Mouse (Mus musculus) C2C12 (cell line): ENCODE results near the gene Stmn1.

Source experiments
- CEBPB ChIP-seq: IDR thresholded peaks from one replicate; pipeline ENCODE4 v1.6.1; 2011; ENCODE audit warnings: low read depth, mild to moderate bottlenecking, control low read depth, moderate library complexity
- CTCF ChIP-seq: IDR thresholded peaks from one replicate; pipeline ENCODE4 v1.5.1; 2011; ENCODE audit not compliant: control insufficient read depth, insufficient read depth, insufficient read length
- FOSL1 ChIP-seq: IDR thresholded peaks from one replicate; pipeline ENCODE4 v1.8.0; 2011; ENCODE audit warnings: mild to moderate bottlenecking, low read length; ENCODE audit not compliant: poor library complexity, insufficient read depth, severe bottlenecking
- MAX ChIP-seq: IDR thresholded peaks from one replicate; pipeline ENCODE4 v1.6.1; 2011; ENCODE audit warnings: mild to moderate bottlenecking, control low read depth
- MYOD1 ChIP-seq: IDR thresholded peaks from one replicate; pipeline ENCODE4 v1.6.1; 2011; ENCODE audit warnings: low read depth; ENCODE audit not compliant: control insufficient read depth, insufficient read length
- MYOG ChIP-seq: IDR thresholded peaks from one replicate; pipeline ENCODE4 v1.6.1; 2011; ENCODE audit not compliant: control insufficient read depth, insufficient read length; ENCODE audit errors: extremely low read depth
- USF1 ChIP-seq: IDR thresholded peaks from one replicate; pipeline ENCODE4 v1.6.1; 2011; ENCODE audit warnings: low read depth, mild to moderate bottlenecking, control low read depth, moderate library complexity

GRCm38 (mm10) chr4:134473764-134474163 is 5.6 kb downstream of the Stmn1 start:
- no peak for TF ChIP-seq CEBPB
- TF ChIP-seq CTCF: no peak
- TF ChIP-seq USF1: no peak
- no peak for TF ChIP-seq MYOD1
- no peak for TF ChIP-seq MYOG
- TF ChIP-seq MAX: no peak
- TF ChIP-seq FOSL1: no peak
